ENCODE assay signal across 11 mouse cellular contexts in genomic region chr7:66320996-66321395, GRCm38 (mm10). TPM values are rescaled to one million over a fixed set of nuclear protein-coding genes. Genes with fewer than 3 reads are reported as not detected.
A peak's percentile ranks its signal among the peaks of the same experiment; 100 is the strongest.
DNase-seq lines count a peak whose midpoint lies in the region; ATAC-seq lines count a peak whose summit lies in the region.
"Had no signal": no experiment of that assay in that cellular context is flagged by ENCODE, and none has a peak within 500 bp of the region (broad histone marks: within the 10 kb centered on the region; RNA-seq: fewer than 3 reads in every experiment).

No protein-coding gene starts in this region.

- ATAC-seq in hematopoietic stem cell, adult 5-6 weeks (replicated peaks in 1 of 2; ENCODE audit: insufficient read depth in 1 of 2, low FRiP score in 2 of 2, low TSS enrichment in 1 of 2, low read depth in 1 of 2, poor library complexity in 2 of 2, severe bottlenecking in 2 of 2): peak; percentile 47 to 59; a peak in 3 of 4 replicates
- ATAC-seq in megakaryocyte-erythroid progenitor cell, adult 5-6 weeks (replicated peaks; ENCODE audit: low FRiP score, low TSS enrichment, poor library complexity, severe bottlenecking): peak; percentile 67

- DNase-seq in adrenal gland, postnatal 10 days: peak; percentile 65
- DNase-seq in adrenal gland, adult 8-10 months: no peak
- DNase-seq in lung, postnatal 36 days: peak; percentile 56
- no peak for DNase-seq in lung, postnatal 25 days (ENCODE audit: low spot score)
- DNase-seq in ovary, postnatal 14 days (ENCODE audit: low spot score): no peak
- no peak for DNase-seq in urinary bladder, adult 2 months (ENCODE audit: low spot score)

RNA-seq across cellular contexts. Expression of gene Gm10974, which starts 44.7 kb away (rescaled TPM):
- total RNA-seq in adrenal gland, postnatal 10 days (2021): not detected
- not detected for total RNA-seq in adrenal gland, adult 8-10 months (2022)
- total RNA-seq in hematopoietic stem cell, adult 5-6 weeks (2017): not detected in 2 replicates
- not detected in 2 replicates for total RNA-seq in megakaryocyte-erythroid progenitor cell, adult 5-6 weeks (2014; fragmentation: Nextera tagmentation)
- total RNA-seq in megakaryocyte-erythroid progenitor cell, adult 5-6 weeks (2017): not detected in 2 replicates
- polyA plus RNA-seq in urinary bladder, adult 2 months (2012; rRNA removed): not detected in 2 replicates
- polyA plus RNA-seq: gonadal fat pad, adult 2 months; liver, embryonic 16.5 days; small intestine, adult 2 months had no signal

Comparison
In these comparisons a context has a peak if more than half of its experiments do, and no peak if none do; other contexts are left out.
1. DNase-seq: peak in adrenal gland, postnatal 10 days (single experiment) and lung, postnatal 36 days (single experiment); none in adrenal gland, adult 8-10 months (single experiment), lung, postnatal 25 days (single experiment), ovary, postnatal 14 days (single experiment) and urinary bladder, adult 2 months (single experiment).